Comparison of ENCODE assay signal across 30 mouse cellular contexts in the genomic region with DNA sequence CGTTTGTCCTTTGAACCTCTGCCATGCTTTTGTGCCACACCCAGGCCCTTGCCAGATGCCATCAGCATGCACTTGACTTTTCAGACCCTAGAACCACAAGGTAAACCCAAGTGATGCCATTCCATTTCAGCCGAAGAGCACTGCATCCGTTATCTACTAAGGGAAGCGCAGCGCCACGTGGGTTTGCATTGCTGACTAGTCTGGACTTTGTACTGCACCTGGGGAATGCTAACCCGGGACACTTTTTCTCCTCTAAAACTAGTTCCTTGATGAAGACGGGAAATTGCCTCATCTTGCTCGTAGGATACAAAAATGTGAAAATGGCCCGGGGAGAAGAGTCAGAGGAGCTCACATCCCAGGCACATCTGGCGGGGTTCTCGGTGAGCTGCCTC. TPM values are rescaled to one million over a fixed set of nuclear protein-coding genes. Genes with fewer than 3 reads are reported as not detected.
A peak's percentile ranks its signal among the peaks of the same experiment; 100 is the strongest.
DNase-seq lines count a peak whose midpoint lies in the region; ATAC-seq and TF ChIP-seq lines count a peak whose summit lies in the region.
"Had no signal": no experiment of that assay in that cellular context is flagged by ENCODE, and none has a peak within 500 bp of the region (broad histone marks: within the 10 kb centered on the region; RNA-seq: fewer than 3 reads in every experiment).

No protein-coding gene starts in this region.

- no peak for TF ChIP-seq POLR2A in ES-Bruce4 (IDR thresholded peaks at IDR 0.05; ENCODE audit: insufficient read depth, low read length)
- no peak for TF ChIP-seq POLR2A in cerebellum, adult 2 months (IDR thresholded peaks at IDR 0.05; ENCODE audit: borderline replicate concordance, insufficient read depth, low read length)

- H3K4me3 ChIP-seq in E14TG2a.4 (replicated peaks; ENCODE audit: low read length) (peak overlapping the region; percentile 69), ES-Bruce4 (ENCODE audit: low read depth, low read length) (peak overlapping the region; percentile 65)
- H3K4me3 ChIP-seq in intestine, postnatal 0 days (ENCODE audit: low read depth, low read length): no peak overlapping the region
- no peak overlapping the region for H3K4me3 ChIP-seq in cerebellum, adult 2 months (replicated peaks; ENCODE audit: insufficient read depth, low read depth, low read length)
- H3K4me3 ChIP-seq: embryonic facial prominence, embryonic 10.5 days; embryonic facial prominence, embryonic 13.5 days; erythroblast, embryonic 14.5 days; forebrain, embryonic 13.5 days; heart, adult 2 months; heart, embryonic 12.5 days; heart, embryonic 15.5 days; hindbrain, embryonic 10.5 days; hindbrain, embryonic 13.5 days had no signal

- no peaks in the 10 kb centered on the region for H3K27me3 ChIP-seq in E14TG2a.4 (ENCODE audit: insufficient read depth, low read length)
- H3K27me3 ChIP-seq in ES-Bruce4 (ENCODE audit: control insufficient read depth, insufficient read depth, low read length, poor library complexity, severe bottlenecking): no peaks in the 10 kb centered on the region
- 0 out of 2 replicates have a peak, but pooled peaks cover 3% of the 10 kb centered on the region for H3K27me3 ChIP-seq in intestine, postnatal 0 days (replicated peaks; ENCODE audit: control insufficient read depth, insufficient read depth, low read length)
- no peaks in the 10 kb centered on the region for H3K27me3 ChIP-seq in cerebellum, adult 2 months (ENCODE audit: control insufficient read depth, insufficient read depth, low read length)
- H3K27me3 ChIP-seq: embryonic facial prominence, embryonic 13.5 days; forebrain, embryonic 13.5 days; heart, embryonic 12.5 days; heart, embryonic 15.5 days had no signal

- TF ChIP-seq CTCF in E14TG2a.4 (conservative IDR thresholded peaks at IDR 0.05; ENCODE audit: low read length): no peak
- TF ChIP-seq CTCF in ES-Bruce4 (IDR thresholded peaks at IDR 0.05; ENCODE audit: low read depth, low read length): no peak
- no peak for TF ChIP-seq CTCF in intestine, postnatal 0 days (IDR thresholded peaks at IDR 0.05; ENCODE audit: low read depth)
- no peak for TF ChIP-seq CTCF in cerebellum, adult 2 months (IDR thresholded peaks at IDR 0.05; ENCODE audit: borderline replicate concordance, insufficient read depth, low read depth, low read length)

- no peaks in the 10 kb centered on the region for H3K36me3 ChIP-seq in E14TG2a.4 (ENCODE audit: insufficient read depth, low read length)
- H3K36me3 ChIP-seq in ES-Bruce4 (ENCODE audit: control insufficient read depth, insufficient read depth, low read length, poor library complexity, severe bottlenecking): no peaks in the 10 kb centered on the region
- no peaks in the 10 kb centered on the region for H3K36me3 ChIP-seq in intestine, postnatal 0 days (ENCODE audit: control insufficient read depth, insufficient read depth)
- H3K36me3 ChIP-seq: embryonic facial prominence, embryonic 10.5 days; embryonic facial prominence, embryonic 13.5 days; heart, embryonic 12.5 days; heart, embryonic 15.5 days; hindbrain, embryonic 10.5 days; hindbrain, embryonic 13.5 days had no signal

- peak overlapping the region; percentile 39 for H3K27ac ChIP-seq in ES-Bruce4 (ENCODE audit: insufficient read depth, low read length)
- no peak overlapping the region for H3K27ac ChIP-seq in intestine, postnatal 0 days (ENCODE audit: low read depth, low read length)
- no peak overlapping the region for H3K27ac ChIP-seq in cerebellum, adult 2 months (ENCODE audit: insufficient read depth, low read length)
- H3K27ac ChIP-seq: embryonic facial prominence, embryonic 10.5 days; embryonic facial prominence, embryonic 13.5 days; forebrain, embryonic 13.5 days; heart, adult 2 months; heart, embryonic 15.5 days; hindbrain, embryonic 10.5 days; hindbrain, embryonic 13.5 days had no signal

- WGBS in intestine, postnatal 0 days: 50% methylated on average over 12 of the region's 12 CpGs
- WGBS in cerebellum, adult 2 months: 88% methylated on average over 12 of the region's 12 CpGs

- peak; percentile 74 for ATAC-seq in intestine, postnatal 0 days
- ATAC-seq in inflammation-experienced regulatory T-cells, adult 6 months: no peak
- ATAC-seq: CD4-positive, CD25-positive, alpha-beta regulatory T cell, adult 4 months; forebrain, embryonic 13.5 days; forebrain, embryonic 16.5 days; hindbrain, embryonic 16.5 days had no signal

- H3K9ac ChIP-seq in ES-Bruce4 (ENCODE audit: low read depth, poor library complexity, severe bottlenecking): peak overlapping the region; percentile 62
- no peak overlapping the region for H3K9ac ChIP-seq in intestine, postnatal 0 days (ENCODE audit: low read depth, low read length)
- H3K9ac ChIP-seq: embryonic facial prominence, embryonic 13.5 days; forebrain, embryonic 13.5 days; heart, embryonic 12.5 days; heart, embryonic 15.5 days; hindbrain, embryonic 13.5 days had no signal

- peak overlapping the region; percentile 27; the same call in 1 of the 2 replicates for H3K4me2 ChIP-seq in intestine, postnatal 0 days (replicated peaks; ENCODE audit: low read depth)
- H3K4me2 ChIP-seq: embryonic facial prominence, embryonic 13.5 days; forebrain, embryonic 13.5 days; heart, embryonic 12.5 days; heart, embryonic 15.5 days; hindbrain, embryonic 13.5 days had no signal

- peaks cover 6% of the 10 kb centered on the region for H3K9me3 ChIP-seq in E14TG2a.4 (ENCODE audit: low read length)
- no peaks in the 10 kb centered on the region for H3K9me3 ChIP-seq in ES-Bruce4 (replicated peaks; ENCODE audit: control insufficient read depth, insufficient read depth, low read length, poor library complexity, severe bottlenecking)
- H3K9me3 ChIP-seq in intestine, postnatal 0 days (ENCODE audit: control insufficient read depth): no peaks in the 10 kb centered on the region
- H3K9me3 ChIP-seq: embryonic facial prominence, embryonic 10.5 days; embryonic facial prominence, embryonic 13.5 days; forebrain, embryonic 13.5 days; heart, embryonic 12.5 days; heart, embryonic 15.5 days; hindbrain, embryonic 10.5 days; hindbrain, embryonic 13.5 days had no signal

- TF ChIP-seq EP300 in ES-Bruce4 (IDR thresholded peaks at IDR 0.05; ENCODE audit: insufficient read depth, low read depth, low read length): no peak

- H3K4me1 ChIP-seq in E14TG2a.4 (replicated peaks; ENCODE audit: low read depth, low read length) (peaks cover 26% of the 10 kb centered on the region), ES-Bruce4 (ENCODE audit: control insufficient read depth, insufficient read depth, low read length) (no peaks in the 10 kb centered on the region)
- 0 out of 2 replicates have a peak, but pooled peaks cover 3% of the 10 kb centered on the region for H3K4me1 ChIP-seq in intestine, postnatal 0 days (replicated peaks; ENCODE audit: control insufficient read depth, insufficient read depth, low read length)
- H3K4me1 ChIP-seq in cerebellum, adult 2 months (ENCODE audit: control insufficient read depth, insufficient read depth, low read length): no peaks in the 10 kb centered on the region
- H3K4me1 ChIP-seq: heart, embryonic 15.5 days had no signal

- DNase-seq in ZHBTc4 (ENCODE audit: low read depth, low spot score): peak; percentile 32
- DNase-seq in cerebellum, adult 2 months: no peak
- no peak for DNase-seq in lung, postnatal 10 days
- no peak for DNase-seq in heart, adult 18-20 months
- DNase-seq: adrenal gland, postnatal 10 days; adrenal gland, postnatal 36 days; cerebellum, adult 8-10 months; cerebellum, postnatal 10 days; cerebellum, postnatal 36 days; embryo, embryonic 11 days; gastrocnemius, postnatal 14 days; heart, adult 2 months; heart, postnatal 10 days; heart, postnatal 36 days; kidney, adult 18-20 months had no signal

RNA-seq across cellular contexts. Expression of gene Gpr180, which starts 38.7 kb away (rescaled TPM):
- polyA plus RNA-seq in ES-Bruce4 (2011; ENCODE audit: insufficient read depth, insufficient read length, low read depth, missing spikeins): 17.3 and 17.9 TPM in 2 replicates
- 27.2 and 27.5 TPM in 2 replicates for polyA plus RNA-seq in intestine, postnatal 0 days (2015; fragmentation: Nextera tagmentation; extraction: Ambion mirVana)
- 37.6 and 38.7 TPM in 2 replicates for polyA plus RNA-seq in cerebellum, adult 2 months (2012; rRNA removed)
- 1 to 10 TPM; 3.9 to 9.0 (median 6.0) TPM for polyA plus RNA-seq in inflammation-experienced regulatory T-cells, adult 6 months (2017; shearing (Covaris generic))
- 10 to 100 TPM; 19.7 to 20.0 TPM for total RNA-seq in heart, adult 18-20 months (2021)

RNA-seq across cellular contexts. Expression of gene Tgds, which starts 43.1 kb away (rescaled TPM):
- polyA plus RNA-seq in ES-Bruce4 (2011; ENCODE audit: insufficient read depth, insufficient read length, low read depth, missing spikeins): 34.5 and 34.9 TPM in 2 replicates
- polyA plus RNA-seq in intestine, postnatal 0 days (2015; fragmentation: Nextera tagmentation; extraction: Ambion mirVana): 29.4 and 31.6 TPM in 2 replicates
- polyA plus RNA-seq in cerebellum, adult 2 months (2012; rRNA removed): 9.0 and 10.2 TPM in 2 replicates
- 10 to 100 TPM; 32.9 to 43.8 (median 38.4) TPM for polyA plus RNA-seq in inflammation-experienced regulatory T-cells, adult 6 months (2017; shearing (Covaris generic))
- 10 to 100 TPM in 1 of 2 experiments, 1 to 10 TPM in 1; 8.4 to 10.5 TPM for total RNA-seq in heart, adult 18-20 months (2021)
- polyA plus RNA-seq: erythroblast, embryonic 14.5 days had no signal

Comparison
In these comparisons a context has a peak if more than half of its experiments do, and no peak if none do; other contexts are left out.
1. H3K4me3 ChIP-seq: peak in E14TG2a.4 (single experiment) and ES-Bruce4 (single experiment); none in intestine, postnatal 0 days (single experiment) and cerebellum, adult 2 months (single experiment).